Mouse (Mus musculus) testis, adult 2 months (tissue): Measurements from ENCODE around the gene AA467197.

Experiments
- CTCF ChIP-seq: fragments of 200-500 bp; IDR thresholded peaks from 2 replicates; pipeline ENCODE4 v1.5.1; 2012; ENCODE audit warnings: low read depth, mild to moderate bottlenecking, inconsistent platforms, low read length, moderate library complexity; ENCODE audit not compliant: control insufficient read depth, insufficient read depth, insufficient replicate concordance
- POLR2A ChIP-seq: fragments of 200-500 bp; IDR thresholded peaks from 2 replicates; pipeline ENCODE4 v1.6.1; 2012; ENCODE audit warnings: low read depth, mild to moderate bottlenecking, inconsistent platforms, low read length, moderate library complexity; ENCODE audit not compliant: control insufficient read depth

- TF ChIP-seq POLR2A: no peak
- TF ChIP-seq CTCF: no peak
Observed at GRCm38 (mm10) chr2:122605829-122606228, 31.0 kb upstream of the AA467197 start.
